Mouse (Mus musculus) forebrain, embryonic 16.5 days (tissue): ENCODE results near the gene Bcat1. TPM values are rescaled to one million over a fixed set of nuclear protein-coding genes. Genes with fewer than 3 reads are reported as not detected.

Source experiments
- ATAC-seq: fragments of 200-750 bp; cut with Nextera tagmentation; 2 replicates; pipeline ENCODE4 v1.8.0; 2017; ENCODE audit warnings: mild to moderate bottlenecking, moderate library complexity
- H3K27ac ChIP-seq: fragments of 300-500 bp; sonication (generic); 2 replicates; pipeline ENCODE4 v1.5.1; 2014; ENCODE audit warnings: low read length, control low read depth
- H3K27me3 ChIP-seq: fragments of 300-500 bp; sonication (generic); replicated peaks from 2 replicates; pipeline ENCODE4 v1.6.1; 2014; ENCODE audit warnings: low read length; ENCODE audit not compliant: control insufficient read depth, insufficient read depth
- H3K36me3 ChIP-seq: fragments of 300-500 bp; sonication (generic); 2 replicates; pipeline ENCODE4 v1.6.1; 2014; ENCODE audit not compliant: control insufficient read depth, insufficient read depth
- H3K4me1 ChIP-seq: fragments of 300-500 bp; sonication (generic); replicated peaks from 2 replicates; pipeline ENCODE4 v1.6.1; 2014; ENCODE audit warnings: low read length; ENCODE audit not compliant: control insufficient read depth, insufficient read depth
- H3K4me2 ChIP-seq: fragments of 300-500 bp; sonication (generic); 2 replicates; pipeline ENCODE4 v1.6.1; 2014; ENCODE audit warnings: mild to moderate bottlenecking, low read length, control low read depth
- H3K4me3 ChIP-seq: fragments of 300-500 bp; sonication (generic); replicated peaks from 2 replicates; pipeline ENCODE4 v1.5.1; 2014; ENCODE audit warnings: mild to moderate bottlenecking, low read length, control low read depth
- H3K9ac ChIP-seq: fragments of 300-500 bp; sonication (generic); replicated peaks from 2 replicates; pipeline ENCODE4 v1.6.1; 2014; ENCODE audit warnings: low read depth, low read length, control low read depth
- H3K9me3 ChIP-seq: fragments of 300-500 bp; sonication (generic); 2 replicates; pipeline ENCODE4 v1.6.1; 2016; ENCODE audit warnings: low read length; ENCODE audit not compliant: control insufficient read depth
- WGBS: fragments of 180-500 bp; shearing (Covaris S2); extraction: QIAGEN DNeasy Blood & Tissue Kit; methylation state at CpG from one replicate; pipeline ENCODE4 v1.1.7; 2014; 5-methylcytosine and 5-hydroxymethylcytosine counted together
- polyA plus RNA-seq: library from polyadenylated mRNA; unstranded; fragments of >200 nt; fragmentation: Nextera tagmentation; extraction: Ambion mirVana; gene quantifications from 2 replicates; pipeline ENCODE4 v1.2.1, GENCODE M21; 2015

The Bcat1 gene
- polyA plus RNA-seq, 1 experiment from 2014 or later, result 110 TPM

DNA sequence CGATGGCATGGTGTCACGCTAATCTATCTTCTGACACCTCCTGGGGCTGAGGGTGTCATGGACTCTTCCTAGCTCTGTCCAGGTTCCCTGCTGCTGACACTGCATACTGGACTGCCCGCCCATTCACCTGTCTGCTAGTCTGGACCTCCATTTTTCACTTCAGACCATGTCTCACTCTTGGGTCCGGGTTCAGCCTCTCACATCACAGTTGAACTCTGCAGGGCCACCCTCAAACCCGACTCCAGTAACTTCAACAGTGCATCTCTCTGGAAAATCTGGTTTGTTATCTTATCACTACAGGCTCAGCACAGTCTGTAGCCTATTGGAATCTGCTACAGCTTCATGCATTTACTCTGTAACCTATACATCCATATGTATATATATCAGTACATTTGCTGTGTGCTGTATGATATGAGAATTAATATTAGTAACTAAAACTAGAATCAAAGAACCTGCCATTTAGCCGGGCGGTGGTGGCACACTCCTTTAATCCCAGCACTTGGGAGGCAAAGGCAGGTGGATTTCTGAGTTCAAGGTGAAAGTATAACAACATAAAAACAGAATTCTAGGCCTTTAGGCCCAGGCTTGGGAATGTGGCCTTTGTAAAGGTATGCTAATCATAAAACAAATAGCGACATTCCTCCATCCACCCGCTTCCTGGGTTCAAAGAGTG, 3.2 kb upstream of the Bcat1 start:
- Histone ChIP-seq H3K36me3 (no peaks in the 10 kb centered on the region), H3K9ac (no peak overlapping the region), H3K27ac (no peak overlapping the region), H3K4me1 (0 out of 2 replicates have a peak, but pooled peaks cover 7% of the 10 kb centered on the region), H3K4me3 (no peak overlapping the region), H3K4me2 (no peak overlapping the region), H3K27me3 (no peaks in the 10 kb centered on the region), H3K9me3 (no peaks in the 10 kb centered on the region)
- WGBS, result 84% methylated on average over 8 of the region's 9 CpGs
- no peak for ATAC-seq

DNA sequence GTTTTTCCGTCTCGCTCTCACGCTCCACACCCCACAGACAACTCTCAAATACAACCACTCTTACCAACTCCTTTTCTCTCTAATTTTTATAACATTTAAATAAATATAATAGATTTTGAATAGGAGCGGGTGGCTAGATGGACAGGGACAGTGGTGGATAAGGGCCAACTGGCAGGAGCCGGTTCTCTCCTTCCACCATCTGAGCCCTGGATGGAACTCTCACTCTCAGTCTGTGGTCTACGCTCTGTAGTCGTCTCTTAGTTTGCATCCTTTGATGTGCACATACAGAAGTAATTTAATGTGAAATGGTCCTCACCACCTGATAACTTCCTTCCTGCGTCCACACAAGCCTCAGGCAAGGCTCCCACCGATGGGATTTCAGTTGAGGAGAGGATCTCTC, 302 bp upstream of the Bcat1 start:
- H3K4me1 ChIP-seq, result 0 out of 2 replicates have a peak, but pooled peaks cover 7% of the 10 kb centered on the region
- peak overlapping the region; percentile 99 for H3K4me2 ChIP-seq
- H3K36me3 ChIP-seq, result no peaks in the 10 kb centered on the region

DNA sequence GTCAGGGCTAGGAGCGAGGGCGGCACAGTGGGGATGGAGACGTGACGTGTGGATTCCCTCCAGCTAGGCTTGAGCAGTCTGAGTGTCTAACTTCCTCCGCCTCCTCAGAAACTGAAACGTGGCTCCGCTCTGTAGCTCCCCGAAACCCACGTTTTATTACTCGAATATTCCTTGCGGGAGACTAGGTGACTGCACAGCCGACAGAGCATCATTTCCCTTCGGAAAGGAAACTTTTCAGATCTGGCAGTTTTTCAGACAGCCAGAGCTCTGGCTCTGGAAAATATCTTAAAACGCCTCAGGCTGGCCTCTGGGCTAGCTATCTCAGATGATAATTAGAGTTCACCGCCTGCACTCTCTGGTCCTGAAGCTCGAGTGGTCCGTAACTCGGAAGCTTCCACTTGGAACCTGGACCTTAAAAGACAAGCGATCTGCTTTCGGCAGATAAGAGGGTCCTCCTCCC, 866 bp downstream of the Bcat1 start:
- peak; percentile 81 for ATAC-seq
- Histone ChIP-seq H3K4me2 (peak overlapping the region; percentile 99), H3K27me3 (no peaks in the 10 kb centered on the region), H3K9ac (peak overlapping the region; percentile 65), H3K36me3 (no peaks in the 10 kb centered on the region), H3K4me3 (peak overlapping the region; percentile 57), H3K27ac (no peak overlapping the region), H3K9me3 (no peaks in the 10 kb centered on the region), H3K4me1 (0 out of 2 replicates have a peak, but pooled peaks cover 7% of the 10 kb centered on the region)
- WGBS, result under 1% methylated on average over 20 of the region's 20 CpGs

More for the DNA sequence above, 302 bp upstream of the Bcat1 start:
- peak; percentile 36; the same call in 1 of the 2 replicates for ATAC-seq
- H3K9ac ChIP-seq, result no peak overlapping the region; the same call in 1 of the 2 replicates
- no peaks in the 10 kb centered on the region for H3K9me3 ChIP-seq
- H3K27me3 ChIP-seq, result no peaks in the 10 kb centered on the region
- no peak overlapping the region for H3K27ac ChIP-seq
- H3K4me3 ChIP-seq, result peak overlapping the region; percentile 57
- 15% methylated on average over 9 of the region's 9 CpGs for WGBS

DNA sequence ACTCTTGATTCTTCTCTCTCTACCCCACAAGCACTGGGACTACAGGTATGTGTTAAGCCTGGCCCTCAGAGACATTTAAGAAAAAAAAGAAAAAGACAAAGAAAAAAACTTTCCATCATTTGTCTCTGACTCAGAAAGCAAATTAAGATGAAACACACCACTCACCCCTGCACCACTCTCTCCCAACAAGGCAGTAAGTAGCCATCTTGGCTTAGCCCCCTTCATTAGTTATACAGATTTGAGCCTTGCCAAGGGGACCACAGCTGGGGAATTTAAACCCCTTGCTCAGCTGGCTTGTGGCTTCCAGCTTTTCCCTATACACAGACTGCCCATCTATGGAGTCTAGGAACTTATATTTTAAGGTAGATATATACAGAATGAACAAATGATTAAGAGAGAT, 1.5 kb downstream of the Bcat1 start:
- no peaks in the 10 kb centered on the region for H3K27me3 ChIP-seq
- ATAC-seq, result peak; percentile 13; the same call in 1 of the 2 replicates
- H3K9ac ChIP-seq, result no peak overlapping the region
- no peak overlapping the region for H3K4me3 ChIP-seq
- H3K36me3 ChIP-seq, result no peaks in the 10 kb centered on the region
- H3K9me3 ChIP-seq, result no peaks in the 10 kb centered on the region
- no peak overlapping the region for H3K27ac ChIP-seq
- 0 out of 2 replicates have a peak, but pooled peaks cover 7% of the 10 kb centered on the region for H3K4me1 ChIP-seq
- no peak overlapping the region for H3K4me2 ChIP-seq

DNA sequence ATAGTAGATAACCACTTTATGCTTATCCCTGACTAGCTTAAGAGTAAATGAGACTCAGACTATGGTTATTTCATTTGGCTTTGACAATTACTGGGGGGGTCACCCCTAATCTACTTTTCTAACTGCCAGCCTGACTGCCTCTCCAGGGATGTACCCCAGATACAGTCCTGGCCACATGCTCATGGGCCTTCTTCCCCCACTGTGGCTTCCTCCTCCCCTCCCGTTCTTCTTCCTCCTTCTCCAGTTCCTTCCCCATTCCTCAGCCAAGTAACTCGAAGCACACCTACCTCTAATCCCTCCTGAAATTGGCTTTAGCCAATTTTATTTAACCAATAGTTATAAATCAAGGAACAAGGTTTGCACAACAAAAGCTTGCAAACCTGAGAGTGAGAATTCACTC, 6.1 kb downstream of the Bcat1 start:
- H3K4me1 ChIP-seq, result 0 out of 2 replicates have a peak, but pooled peaks cover 2% of the 10 kb centered on the region

DNA sequence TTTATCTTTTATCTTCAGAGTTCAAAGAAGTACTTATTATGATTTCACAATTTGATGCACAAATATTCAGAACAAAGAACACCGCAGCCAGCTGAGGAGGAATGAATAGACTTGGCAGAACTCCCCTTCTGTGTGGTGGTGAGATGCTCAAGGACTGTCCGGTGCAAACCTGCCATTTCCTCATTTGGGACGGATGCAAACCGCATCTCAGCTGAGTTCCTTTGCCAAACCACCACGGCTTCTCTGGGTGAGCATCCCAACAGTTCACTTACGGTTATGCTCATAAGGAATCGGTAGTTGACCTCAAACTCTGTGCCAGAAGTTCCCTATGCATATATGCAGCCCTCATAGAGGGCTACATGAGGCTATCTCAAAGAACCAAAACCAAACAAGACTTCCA, 6.6 kb downstream of the Bcat1 start:
- no peaks in the 10 kb centered on the region for H3K27me3 ChIP-seq
- H3K4me1 ChIP-seq, result 0 out of 2 replicates have a peak, but pooled peaks cover under 1% of the 10 kb centered on the region
- no peaks in the 10 kb centered on the region for H3K36me3 ChIP-seq
- ATAC-seq, result no peak
- H3K4me3 ChIP-seq, result no peak overlapping the region
- WGBS, result 89% methylated on average over 7 of the region's 7 CpGs
- H3K9me3 ChIP-seq, result no peaks in the 10 kb centered on the region
- H3K4me2 ChIP-seq, result no peak overlapping the region
- no peak overlapping the region for H3K27ac ChIP-seq
- H3K9ac ChIP-seq, result no peak overlapping the region

More for the DNA sequence above, 6.1 kb downstream of the Bcat1 start:
- Histone ChIP-seq H3K9ac (no peak overlapping the region), H3K9me3 (no peaks in the 10 kb centered on the region), H3K4me2 (no peak overlapping the region), H3K27me3 (no peaks in the 10 kb centered on the region), H3K4me3 (no peak overlapping the region), H3K27ac (no peak overlapping the region), H3K36me3 (no peaks in the 10 kb centered on the region)
- WGBS, result 87% methylated on average over 2 of the region's 2 CpGs
- ATAC-seq, result no peak

DNA sequence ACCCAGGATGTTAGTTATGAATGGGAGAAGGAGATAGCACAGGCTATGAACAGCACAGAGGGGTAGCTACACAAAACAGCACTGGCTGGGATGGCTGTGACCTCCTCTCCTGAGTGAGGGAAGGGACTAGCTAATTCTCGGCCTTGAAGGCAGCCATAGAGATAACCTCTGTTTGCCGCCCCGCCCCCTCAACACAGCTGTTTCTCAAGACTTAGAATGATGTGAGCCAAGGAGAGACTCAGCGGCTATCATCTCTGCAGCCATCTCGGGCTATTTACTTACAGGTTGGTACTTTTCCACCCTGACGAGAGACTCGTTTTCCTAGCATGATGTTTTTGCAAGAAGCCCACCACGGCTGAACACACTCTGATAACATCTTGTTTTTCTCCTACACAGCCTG, 8.3 kb downstream of the Bcat1 start:
- H3K36me3 ChIP-seq, result no peaks in the 10 kb centered on the region
- no peak overlapping the region for H3K27ac ChIP-seq
- H3K4me3 ChIP-seq, result no peak overlapping the region
- ATAC-seq, result no peak
- H3K9me3 ChIP-seq, result no peaks in the 10 kb centered on the region
- 88% methylated on average over 8 of the region's 8 CpGs for WGBS
- H3K4me1 ChIP-seq, result no peaks in the 10 kb centered on the region
- no peaks in the 10 kb centered on the region for H3K27me3 ChIP-seq
- no peak overlapping the region for H3K4me2 ChIP-seq
- no peak overlapping the region for H3K9ac ChIP-seq

DNA sequence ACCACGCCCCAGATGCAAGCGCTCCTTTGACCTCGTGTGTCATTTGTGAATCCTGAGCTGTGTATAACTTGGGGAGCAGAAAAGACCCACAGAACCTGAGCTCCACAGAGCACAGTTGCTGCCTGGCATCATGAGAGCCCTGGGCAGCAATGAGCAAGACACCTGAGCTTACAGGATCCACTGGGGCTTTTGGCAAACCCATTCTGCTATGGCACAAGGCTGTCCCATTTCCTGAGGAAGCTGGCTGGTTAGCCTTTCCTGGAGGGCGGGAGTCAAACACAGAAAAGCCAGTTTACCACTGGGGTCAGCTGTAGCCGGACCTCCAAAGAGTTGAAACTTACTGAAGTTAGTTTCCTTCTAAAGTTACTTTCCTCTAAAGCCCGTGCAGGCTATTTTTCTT, 9.6 kb downstream of the Bcat1 start:
- H3K36me3 ChIP-seq, result no peaks in the 10 kb centered on the region
- H3K4me2 ChIP-seq, result no peak overlapping the region
- 91% methylated on average over 6 of the region's 6 CpGs for WGBS

DNA sequence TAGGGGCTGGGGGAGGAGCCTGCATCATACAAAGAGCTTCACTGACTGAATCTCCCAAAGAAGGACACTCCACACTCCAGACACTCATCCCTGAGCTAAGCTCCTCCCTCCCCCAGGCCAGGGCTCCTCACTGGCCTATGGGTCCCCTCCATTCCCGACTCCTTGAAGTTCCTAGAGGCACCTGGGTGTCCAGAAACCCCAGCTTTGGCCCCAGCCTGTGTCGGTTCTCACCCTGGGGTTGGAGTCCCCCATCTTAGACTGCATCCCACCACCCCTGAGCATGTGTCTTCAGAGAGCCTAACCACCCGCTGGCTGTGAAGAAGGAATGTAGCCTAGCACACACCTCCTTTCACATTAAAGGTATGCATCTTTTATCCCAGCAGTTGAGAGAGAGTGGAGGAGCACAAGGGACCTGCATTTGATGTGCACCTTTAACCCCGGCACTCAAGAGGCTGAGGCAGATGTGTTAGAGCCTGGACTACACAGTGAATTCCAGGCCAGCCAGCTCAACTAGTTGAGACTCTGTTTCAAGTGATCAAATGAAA, 10.6 kb downstream of the Bcat1 start:
- WGBS, result 85% methylated on average over 4 of the region's 4 CpGs
- Histone ChIP-seq H3K9ac (no peak overlapping the region), H3K4me2 (no peak overlapping the region), H3K9me3 (no peaks in the 10 kb centered on the region), H3K36me3 (no peaks in the 10 kb centered on the region), H3K4me1 (no peaks in the 10 kb centered on the region), H3K27me3 (no peaks in the 10 kb centered on the region), H3K27ac (no peak overlapping the region), H3K4me3 (no peak overlapping the region)
- no peak for ATAC-seq

More for the DNA sequence above, 9.6 kb downstream of the Bcat1 start:
- H3K9ac ChIP-seq, result no peak overlapping the region
- no peak for ATAC-seq
- H3K4me1 ChIP-seq, result no peaks in the 10 kb centered on the region
- no peaks in the 10 kb centered on the region for H3K27me3 ChIP-seq
- no peak overlapping the region for H3K4me3 ChIP-seq
- H3K27ac ChIP-seq, result no peak overlapping the region
- H3K9me3 ChIP-seq, result no peaks in the 10 kb centered on the region
